Mouse (Mus musculus) lung, adult 2 months (tissue): ENCODE results near the gene Defb25.

ENCODE experiments used
- CTCF ChIP-seq: fragments of 200-500 bp; IDR thresholded peaks from 2 replicates; pipeline ENCODE4 v1.5.1; 2011; ENCODE audit warnings: mild to moderate bottlenecking, low read length, control low read depth; ENCODE audit not compliant: insufficient read depth
- POLR2A ChIP-seq: fragments of 200-500 bp; IDR thresholded peaks from 2 replicates; pipeline ENCODE4 v1.6.1; 2011; ENCODE audit warnings: low read depth, mild to moderate bottlenecking, control low read depth, low read length, borderline replicate concordance; ENCODE audit errors: extremely low read depth

- TF ChIP-seq POLR2A (no peak), CTCF (no peak)
Observed at GRCm38 (mm10) chr2:152629239-152629638, 6.4 kb upstream of the Defb25 start.
